Mouse (Mus musculus) neutrophil, adult 59 days (primary cell): ENCODE measurements around the gene Dact1. TPM values are rescaled to one million over a fixed set of nuclear protein-coding genes. Genes with fewer than 3 reads are reported as not detected.

Source experiments
- total RNA-seq, 2 experiments: library from RNA; stranded (reverse); gene quantifications; 1 replicate in 1 of 2; 2 replicates in 1 of 2; pipeline ENCODE4 v1.2.4; 2023

The Dact1 gene
- under 1 TPM in 1 of 2 experiments, not detected in 1; 0.09 TPM for total RNA-seq

GRCm38 (mm10) chr12:71309581-71310067 lies at the start of gene Dact1:
Gene Dact1, plus strand, starts transcription at chr12:71309884.

Other genes starting within 250 kb of the Dact1 start
- not detected for gene Tomm20l, start 198.5 kb upstream of the Dact1 start, total RNA-seq
- gene Timm9, start 173.2 kb upstream of the Dact1 start, total RNA-seq: 1 to 10 TPM; 8.4 to 8.6 TPM
- gene 2700049A03Rik, start 173.0 kb upstream of the Dact1 start, total RNA-seq: 1 to 10 TPM; 6.9 to 7.5 TPM